Mouse (Mus musculus) layer of hippocampus, postnatal 36 days (tissue): ENCODE measurements at regions not wholly inside any gene's neighbourhood (a gene's known extent, or its start where the extent isn't known, plus 50 kb on each side); places are given as distances from the start of the nearest gene placed in this dataset.
A peak's percentile ranks its signal among the peaks of the same experiment; 100 is the strongest.

Experiments used
- DNase-seq, 2 experiments: peaks; one replicate each; pipeline ENCODE4 v3.0.0; 2022

DNA sequence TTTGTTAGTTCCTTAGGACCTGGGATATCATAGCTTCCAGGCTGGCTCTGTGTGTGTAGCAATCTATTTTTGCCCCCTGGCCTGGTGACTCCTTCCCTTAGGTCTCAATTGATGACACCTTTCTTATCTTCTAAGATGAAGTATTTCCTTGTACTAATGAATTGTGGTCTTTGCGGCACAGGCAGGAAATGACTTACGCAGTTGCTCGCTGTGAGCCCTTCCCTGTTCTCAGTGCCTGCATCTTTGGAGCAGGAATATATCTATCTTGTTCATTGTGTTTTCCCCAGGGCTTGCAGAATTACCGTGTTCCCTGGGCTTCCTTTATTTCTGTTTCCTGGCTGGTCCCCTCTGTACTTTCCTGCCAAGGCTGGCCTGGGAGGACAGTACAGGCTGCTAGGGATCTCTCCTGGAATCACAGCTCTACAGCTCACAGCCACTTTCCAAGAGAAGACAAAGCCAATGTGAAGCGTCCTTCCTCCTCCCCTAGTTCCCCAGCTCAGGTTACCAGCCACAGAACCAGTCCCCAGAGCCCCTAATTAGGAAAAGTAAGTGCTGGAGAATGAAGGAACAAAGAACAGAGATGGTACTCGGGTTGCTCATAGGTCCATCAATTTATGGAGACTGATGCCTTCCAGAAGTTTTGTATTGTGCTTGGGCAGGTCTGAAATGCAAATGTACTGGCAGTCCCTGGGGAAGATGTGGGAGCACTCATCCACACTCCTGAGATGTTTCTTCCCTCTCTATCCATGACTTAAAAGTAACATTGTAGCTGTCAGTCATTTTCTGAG is 119.2 kb upstream of the Eef2kmt start:
- DNase-seq = no peak

DNA sequence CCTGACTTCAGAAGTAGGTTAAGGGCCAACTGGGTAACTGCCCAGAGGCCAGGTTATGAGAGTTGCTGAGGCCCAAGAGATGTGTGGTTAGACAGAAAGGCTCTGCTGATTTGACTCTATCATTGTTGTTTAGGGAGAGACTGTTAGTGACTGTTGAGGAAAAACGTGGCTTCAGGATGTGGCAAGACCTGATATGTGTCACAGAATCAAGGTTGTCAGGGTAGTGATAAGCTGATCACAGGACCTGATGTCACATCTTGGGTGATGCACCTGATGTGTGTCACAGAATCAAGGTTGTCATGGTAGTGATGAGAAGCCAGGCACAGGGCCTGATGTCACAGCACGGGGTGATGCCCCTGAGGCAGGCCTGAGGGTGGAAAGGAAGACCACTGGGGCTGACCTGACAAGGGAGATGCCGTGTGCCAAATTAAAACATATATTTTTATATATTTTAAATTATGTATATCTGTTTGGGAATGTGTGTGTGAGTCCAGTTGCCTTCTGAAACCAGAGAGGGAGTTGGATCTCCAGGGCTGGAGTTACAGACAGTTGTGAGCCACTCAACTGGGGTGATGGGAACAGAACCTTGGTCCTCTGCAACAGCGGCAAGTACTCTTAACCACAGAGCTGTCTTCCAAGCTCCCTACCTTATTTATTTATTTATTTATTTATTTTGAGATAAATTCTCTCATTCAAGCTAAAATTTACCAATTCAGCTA is 115.6 kb upstream of the Eef2kmt start:
- no peak for DNase-seq

DNA sequence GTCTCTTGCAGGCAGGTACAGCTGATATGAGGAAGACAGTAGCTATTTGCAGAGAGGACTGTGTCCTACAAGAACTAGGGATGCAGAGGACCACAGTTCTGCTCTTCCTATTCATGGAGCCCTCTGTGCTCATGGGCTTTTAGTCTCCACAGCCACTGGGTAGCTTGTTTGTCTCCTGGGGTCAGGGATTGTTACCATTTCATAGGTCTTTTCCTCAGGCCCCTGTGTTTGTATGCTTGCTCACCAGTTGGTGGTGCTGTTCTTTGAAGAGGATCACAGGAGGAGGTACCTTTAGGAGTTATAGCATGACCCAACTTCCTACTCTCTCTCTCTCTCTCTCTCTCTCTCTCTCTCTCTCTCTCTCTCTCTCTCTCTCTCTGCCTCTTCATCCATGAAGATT is 114.7 kb upstream of the Eef2kmt start:
- DNase-seq = no peak

DNA sequence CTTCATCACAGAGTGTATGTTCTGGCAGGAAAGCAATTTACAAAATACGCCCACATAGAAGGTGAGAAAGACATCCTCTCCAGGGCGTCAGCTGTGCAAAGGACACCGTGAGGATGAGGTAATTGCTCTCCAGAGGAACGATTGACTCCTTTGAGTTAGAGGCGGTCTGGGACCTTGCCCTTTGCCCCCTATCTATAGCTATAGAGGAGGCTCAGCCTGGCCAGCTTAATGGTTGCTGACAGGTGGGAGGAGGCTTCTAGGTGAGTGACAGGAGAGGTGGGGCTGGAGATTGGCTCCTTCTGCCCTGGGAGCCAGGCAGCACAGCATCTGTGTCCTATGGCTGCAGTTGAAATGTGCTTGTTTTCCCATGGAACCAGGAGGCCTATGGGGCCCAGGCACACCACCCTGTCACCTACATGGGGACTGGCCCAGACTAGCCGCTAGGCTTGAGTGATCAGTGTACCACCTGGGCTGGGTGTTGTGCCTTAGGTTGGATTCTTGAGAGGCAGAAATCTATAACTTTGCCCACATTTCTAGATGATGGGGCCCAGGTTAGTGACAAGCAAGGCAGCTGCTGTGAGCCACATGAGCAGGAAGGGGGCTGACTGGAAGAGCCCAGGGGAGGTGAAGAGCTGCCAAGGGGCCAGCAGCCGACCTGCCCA is 113.2 kb upstream of the Eef2kmt start:
- no peak for DNase-seq

DNA sequence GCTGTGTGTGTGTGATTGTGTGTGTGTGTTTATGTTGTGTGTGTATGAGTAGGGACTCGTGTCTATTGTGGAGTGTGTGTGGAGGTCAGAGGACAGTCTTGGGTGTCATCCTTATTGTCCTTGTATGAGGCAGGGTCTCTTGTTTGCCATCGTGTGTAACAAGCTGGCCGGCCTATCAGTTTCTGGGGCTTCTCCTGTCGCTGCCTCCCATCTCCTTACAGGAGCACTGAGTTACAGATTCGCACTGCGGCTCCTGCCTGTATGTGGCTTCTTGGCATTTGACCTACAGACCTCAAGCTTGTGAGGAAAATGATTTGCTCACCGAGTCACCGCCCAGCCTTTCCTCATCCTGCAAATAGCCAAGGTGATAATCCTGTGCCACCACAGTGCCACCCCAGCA is 112.6 kb upstream of the Eef2kmt start:
- no peak for DNase-seq

DNA sequence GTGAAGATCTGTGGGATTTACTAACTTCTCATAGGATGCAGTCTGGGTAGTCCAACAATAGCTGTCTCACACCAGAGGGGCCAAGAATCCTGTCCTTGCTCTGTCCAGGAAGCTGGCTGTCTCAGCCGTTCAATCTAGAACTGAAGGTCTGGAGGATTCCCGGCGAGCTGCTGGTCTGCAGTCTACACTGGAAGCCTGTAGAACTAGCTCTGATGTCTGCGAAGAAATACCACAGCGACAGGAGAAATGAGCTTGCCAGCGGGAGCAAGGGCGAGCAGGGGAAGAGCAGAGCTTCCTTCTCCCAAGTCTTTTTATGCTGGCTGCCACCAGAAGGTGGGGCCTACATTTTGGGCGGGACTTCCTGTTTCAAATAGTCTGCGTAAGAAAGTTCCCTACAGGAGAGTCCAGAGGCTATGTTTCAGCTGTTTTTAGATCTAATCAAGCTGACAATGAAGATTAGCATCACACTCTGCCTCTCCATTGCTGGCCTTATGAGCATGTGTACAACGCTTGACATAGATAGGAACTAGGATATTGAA is 111.9 kb upstream of the Eef2kmt start:
- DNase-seq = no peak

DNA sequence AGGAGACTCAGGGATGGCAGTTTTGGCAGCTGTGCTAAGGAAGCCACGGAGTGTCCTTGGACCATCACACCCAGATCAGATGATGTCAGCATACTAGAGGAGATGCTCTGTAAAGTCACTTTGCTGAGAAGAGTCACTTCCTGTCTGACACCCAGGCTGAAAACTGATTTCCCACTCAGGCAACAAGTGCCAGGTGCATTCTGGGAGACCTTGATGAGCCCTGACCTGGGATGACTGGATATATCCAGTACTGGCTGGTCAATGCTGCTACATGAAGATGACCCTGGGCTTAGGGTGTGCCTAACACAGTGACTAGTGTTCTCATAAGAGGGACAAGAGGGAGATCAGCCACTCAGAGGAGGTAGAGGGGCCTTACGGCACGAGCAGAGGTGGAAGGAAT is 110.2 kb upstream of the Eef2kmt start:
- no peak for DNase-seq

DNA sequence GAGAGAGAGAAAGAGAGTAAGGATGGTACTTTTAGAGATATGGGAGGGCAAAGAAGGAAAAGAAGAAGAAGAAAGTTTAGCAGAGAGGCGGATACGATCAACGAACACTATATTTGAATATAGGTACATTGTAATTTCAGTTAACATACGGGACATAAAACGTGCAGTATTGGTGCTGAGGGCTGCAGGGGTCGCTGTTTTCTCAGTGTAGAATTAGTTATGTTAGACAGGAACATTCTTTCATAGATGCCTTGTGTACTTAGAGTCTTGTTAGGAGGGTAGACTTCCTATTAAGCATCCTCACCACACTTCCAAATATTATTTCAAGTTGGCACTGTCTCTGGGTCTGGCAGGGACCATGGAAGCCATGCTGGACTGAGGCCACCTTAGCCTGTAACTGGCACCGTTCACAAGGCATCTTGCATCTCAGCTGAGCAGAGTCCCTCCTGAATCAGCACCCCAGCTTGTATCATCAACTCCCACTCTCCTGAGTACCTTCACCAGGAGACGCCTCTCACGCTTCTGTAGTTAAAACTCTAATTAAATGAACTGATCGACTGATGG is 107.3 kb upstream of the Eef2kmt start:
- DNase-seq = no peak

DNA sequence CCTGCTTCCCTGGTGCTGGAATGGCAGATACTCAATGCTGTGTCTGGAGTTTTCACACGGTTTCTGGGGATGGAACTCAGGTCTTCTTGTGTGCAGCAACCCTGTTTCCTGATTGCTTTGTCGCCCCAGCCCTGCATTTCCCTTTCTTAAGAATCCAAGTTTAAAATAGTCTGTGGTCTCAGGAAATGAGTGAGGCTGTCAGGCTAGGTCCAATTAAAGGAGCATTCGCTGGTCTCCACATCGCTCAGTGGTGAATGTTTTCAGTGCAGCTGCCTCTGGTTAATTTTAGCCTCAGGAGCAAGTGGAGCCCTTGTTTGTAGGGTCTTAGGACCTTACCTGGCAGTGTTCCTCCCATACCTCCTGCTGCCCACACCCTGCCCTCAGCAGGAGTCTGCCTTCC is 103.4 kb upstream of the Eef2kmt start:
- DNase-seq = no peak

DNA sequence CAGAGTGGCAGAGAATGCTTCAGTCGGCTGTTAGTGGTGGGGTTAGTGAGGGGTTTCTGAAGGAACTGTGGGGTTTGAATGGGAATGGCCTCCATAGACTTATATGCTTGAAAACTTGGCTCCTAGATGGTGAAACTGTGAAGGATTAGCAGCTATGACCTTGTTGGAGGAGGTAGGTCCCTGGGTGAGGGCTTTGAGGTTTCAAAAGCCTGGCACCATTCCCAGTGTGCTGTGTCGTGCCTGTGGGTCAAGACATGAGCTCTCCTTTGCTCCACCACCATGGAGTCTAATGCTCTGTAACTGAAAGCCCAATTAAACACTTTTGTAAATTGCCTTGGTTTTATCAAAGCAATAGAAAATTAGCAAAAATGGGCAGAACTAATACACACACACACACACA is 98.1 kb upstream of the Eef2kmt start:
- DNase-seq = no peak

DNA sequence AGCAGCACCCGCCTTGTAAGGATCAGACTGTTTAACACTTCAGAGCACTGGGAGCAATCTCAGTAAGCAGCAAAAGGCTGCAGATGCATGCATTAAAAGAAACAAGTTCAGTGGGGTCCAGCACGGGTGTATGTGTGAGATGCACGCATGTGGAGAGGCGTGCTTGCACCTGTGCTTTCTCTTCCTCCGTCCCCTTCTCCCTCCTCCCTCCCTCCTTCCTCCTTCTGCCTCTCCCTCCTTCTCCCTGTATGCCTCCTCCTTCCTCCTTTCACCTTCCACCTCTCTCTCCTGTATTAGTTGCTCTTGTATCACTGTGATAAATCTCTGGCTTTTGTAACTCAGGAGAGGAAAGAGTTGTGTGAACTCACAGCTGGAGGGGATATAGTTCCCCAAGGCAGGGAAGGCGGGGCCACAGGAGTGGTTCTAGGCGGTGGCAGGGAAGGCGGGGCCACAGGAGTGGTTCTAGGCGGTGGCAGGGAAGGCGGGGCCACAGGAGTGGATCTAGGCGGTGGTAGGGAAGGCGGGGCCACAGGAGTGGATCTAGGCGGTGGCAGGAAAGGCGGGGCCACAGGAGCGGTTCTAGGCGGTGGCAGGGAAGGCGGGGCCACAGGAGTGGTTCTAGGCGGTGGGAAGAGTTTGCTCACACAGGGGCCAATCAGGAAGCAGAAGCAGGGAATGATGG is 96.2 kb upstream of the Eef2kmt start:
- DNase-seq = no peak

DNA sequence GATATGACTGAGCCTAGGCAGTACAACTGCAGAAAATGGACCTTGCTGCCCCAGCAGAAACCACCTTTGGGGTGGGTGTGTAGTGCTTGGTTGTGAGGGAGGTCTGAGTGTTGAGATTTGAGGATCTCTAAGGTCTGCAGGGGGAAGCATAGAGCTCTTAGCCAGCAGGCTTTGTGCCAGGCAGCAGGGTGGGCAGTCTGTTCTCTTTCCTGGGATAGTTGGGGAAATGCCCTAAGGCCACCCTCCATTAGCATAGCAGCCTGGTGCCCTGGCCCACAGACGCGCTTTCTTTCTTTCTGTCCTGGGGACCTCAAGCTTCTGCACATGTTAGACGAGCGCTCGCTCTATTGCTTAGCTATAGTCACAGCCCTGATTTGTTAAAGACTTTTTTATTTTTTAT is 91.4 kb upstream of the Eef2kmt start:
- DNase-seq = no peak

DNA sequence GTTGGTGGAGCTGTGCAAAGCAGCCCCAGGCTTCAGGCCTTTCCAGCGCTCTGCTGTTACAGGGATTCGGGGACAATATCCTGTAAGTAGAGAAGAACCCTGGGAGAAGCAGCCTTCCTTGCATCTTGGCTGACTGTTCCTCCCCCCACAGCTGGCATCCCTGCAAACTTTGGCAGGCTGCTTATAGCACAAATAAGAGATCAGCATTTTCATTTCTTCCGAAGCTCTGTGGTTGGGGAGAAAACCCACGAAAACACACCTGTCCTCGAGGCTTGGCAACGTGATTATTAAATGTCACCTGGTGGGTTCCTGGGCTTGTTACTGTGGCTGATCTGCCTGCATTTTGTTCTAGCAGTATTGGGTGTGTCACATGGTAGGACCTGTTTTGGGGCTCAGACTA is 86.5 kb upstream of the Eef2kmt start:
- DNase-seq = peak in 1 of 2 experiments; percentile 21

DNA sequence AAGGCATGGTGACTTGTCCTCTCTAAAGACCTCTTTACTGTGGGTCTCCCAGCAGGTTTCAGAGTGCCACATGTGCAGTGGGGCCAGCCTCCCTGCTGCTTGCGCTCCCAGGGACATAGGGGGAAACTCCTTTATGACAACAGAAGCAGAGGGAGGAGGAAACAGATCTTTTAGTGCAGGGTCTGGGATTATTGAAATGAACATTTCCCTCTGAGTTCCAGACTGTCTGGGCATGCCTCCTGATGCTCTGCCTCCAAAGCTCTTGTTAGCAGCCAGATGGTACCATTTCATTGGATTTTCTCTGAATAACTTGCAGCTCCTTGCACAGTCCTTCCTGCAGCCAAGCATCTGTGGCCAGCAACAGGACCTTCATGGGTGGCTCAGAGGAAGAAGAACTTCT is 60.5 kb upstream of the Eef2kmt start:
- peak in 1 of 2 experiments; percentile 13 for DNase-seq

DNA sequence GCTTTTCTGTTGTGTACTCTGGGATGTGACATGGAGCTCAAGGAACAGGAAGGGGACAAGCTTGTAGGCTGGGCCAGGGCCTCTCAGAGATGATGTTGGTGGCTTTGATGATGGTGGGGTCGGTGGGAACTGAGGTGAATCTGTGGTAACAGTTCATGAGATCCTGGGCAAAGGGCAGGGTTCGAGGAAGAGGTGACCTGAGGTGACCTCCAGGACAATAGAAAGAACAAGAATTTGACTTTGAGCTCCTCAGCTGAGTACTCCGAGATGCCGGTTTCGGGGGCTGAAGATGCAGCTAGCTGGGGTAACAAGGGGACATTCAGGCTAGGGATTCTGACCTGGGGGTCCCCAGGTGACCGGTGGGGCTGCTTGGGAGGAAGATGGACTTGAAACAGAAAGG is 57.5 kb upstream of the Eef2kmt start:
- no peak for DNase-seq

DNA sequence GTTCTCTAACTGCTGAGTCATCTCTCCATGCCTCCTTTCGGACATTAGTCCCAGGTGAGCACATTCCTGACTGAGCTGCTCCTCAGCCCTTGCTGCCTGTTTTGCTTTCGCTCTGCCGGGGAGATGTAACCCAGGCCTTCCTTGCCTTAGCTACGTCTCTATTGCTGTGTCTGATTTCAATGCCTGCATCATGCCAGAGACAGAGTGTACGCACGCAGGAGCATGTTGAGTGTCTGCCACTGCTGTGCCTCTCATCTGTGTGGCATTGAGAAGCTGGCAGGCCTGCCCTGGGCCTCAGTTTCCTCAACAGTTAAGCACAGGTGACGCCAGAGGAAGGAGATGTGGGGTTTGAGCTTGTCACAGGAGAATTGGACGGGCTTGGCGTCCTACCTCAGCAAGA is 55.7 kb upstream of the Eef2kmt start:
- DNase-seq = no peak

DNA sequence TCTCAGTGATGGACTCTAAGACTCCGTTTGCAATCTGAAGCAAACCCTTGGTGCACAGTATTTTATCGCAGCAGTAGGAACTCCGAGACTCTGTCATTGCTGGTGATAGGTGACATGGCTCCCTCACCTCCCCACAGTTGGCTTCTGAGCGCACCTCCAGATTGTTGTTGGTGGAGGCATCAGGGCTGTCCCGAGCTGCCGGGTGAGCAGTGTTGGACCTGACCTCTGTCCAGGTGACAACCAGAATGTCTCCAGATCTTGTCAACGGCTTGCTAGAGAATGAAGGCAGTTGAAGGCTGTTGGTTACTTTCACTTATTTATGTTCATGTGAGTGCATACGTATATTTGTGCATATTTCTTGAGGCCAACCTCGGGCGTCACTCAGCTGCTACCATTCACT is 55.0 kb upstream of the Eef2kmt start:
- no peak for DNase-seq

DNA sequence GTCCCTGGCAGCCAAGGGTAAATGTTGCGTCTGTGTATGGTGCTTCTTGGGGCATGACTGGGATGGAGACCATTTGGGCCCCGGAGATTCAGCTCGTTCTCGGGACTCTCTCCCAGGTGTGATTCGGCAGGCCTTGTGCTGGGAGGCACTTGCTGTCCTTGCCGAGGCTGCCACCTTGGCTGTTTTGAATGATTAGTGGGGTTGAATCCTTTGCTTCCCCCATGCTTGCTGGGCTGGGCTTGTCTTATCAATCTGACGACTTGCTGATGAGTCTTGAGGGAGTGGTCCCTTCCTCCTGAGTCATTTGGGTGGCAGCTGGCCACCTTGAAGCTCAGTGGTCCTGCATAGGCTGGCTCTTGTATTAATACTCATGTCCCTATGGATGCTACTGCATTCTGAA is 52.0 kb upstream of the Eef2kmt start:
- DNase-seq = no peak

DNA sequence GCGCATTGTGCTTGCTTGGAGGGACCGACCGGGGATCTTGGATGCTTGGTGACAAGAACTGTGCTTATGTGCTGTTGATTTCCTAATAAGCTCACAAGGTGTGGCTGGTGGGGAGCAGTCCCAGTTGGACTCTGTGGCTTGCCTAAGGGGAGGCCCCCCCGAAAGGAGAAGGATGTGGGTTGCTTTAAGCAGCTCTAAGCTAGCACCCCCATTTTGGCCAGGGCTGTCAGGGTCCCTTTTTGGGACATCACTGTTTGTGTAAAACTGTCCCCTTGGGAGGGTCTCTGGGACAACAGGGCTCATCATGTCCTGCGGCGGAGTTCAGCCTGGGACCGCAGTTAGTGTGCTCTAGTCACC is 51.4 kb upstream of the Eef2kmt start:
- no peak for DNase-seq

DNA sequence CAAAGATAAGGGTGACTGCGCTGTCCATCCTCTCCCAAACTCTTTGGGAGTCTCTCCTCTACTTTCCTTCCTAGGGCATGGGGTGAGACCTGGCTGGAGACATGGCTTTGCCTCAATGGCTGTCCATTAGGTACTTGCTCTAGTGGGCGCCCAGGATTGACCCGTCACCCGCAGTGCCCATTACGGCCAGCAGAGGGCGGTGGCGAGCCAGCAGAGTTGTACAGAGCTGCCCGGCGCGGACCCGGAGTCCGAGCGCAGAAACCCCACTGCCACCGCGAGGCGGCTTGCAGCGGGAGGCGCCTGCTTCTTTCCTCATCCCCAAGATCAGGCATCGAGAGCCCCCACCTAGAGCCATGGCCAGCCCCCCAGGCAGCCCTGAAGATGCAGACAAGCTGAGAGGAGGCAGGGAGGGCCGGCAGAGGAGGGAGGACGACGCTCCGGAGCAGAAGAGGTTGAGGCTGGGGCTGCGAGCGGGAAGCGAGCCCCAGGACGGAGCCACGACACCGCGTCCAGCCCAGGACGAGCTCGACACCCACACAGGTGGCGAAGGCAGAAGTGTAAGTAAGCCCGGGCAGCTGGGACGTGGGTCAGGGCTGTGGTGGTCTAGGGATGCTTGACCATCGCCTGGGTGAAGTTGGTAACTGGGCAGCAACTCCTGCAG is 50.9 kb upstream of the Eef2kmt start:
- DNase-seq = peak; percentile 87 to 90
